Mouse (Mus musculus) forebrain, embryonic 12.5 days (tissue): ENCODE measurements around the gene Kpna7. TPM values are rescaled to one million over a fixed set of nuclear protein-coding genes. Genes with fewer than 3 reads are reported as not detected.

Experiments
- ATAC-seq: fragments of 200-750 bp; cut with Nextera tagmentation; 2 replicates; pipeline ENCODE4 v1.8.0; 2017; ENCODE audit warnings: moderate TSS enrichment; ENCODE audit not compliant: low FRiP score
- H3K27ac ChIP-seq: fragments of 300-500 bp; sonication (generic); 2 replicates; pipeline ENCODE4 v1.5.1; 2016; ENCODE audit warnings: mild to moderate bottlenecking
- H3K27me3 ChIP-seq: fragments of 300-500 bp; sonication (generic); 2 replicates; pipeline ENCODE4 v1.6.1; 2016; ENCODE audit warnings: mild to moderate bottlenecking
- H3K36me3 ChIP-seq: fragments of 300-500 bp; sonication (generic); replicated peaks from 2 replicates; pipeline ENCODE4 v1.6.1; 2016; ENCODE audit warnings: mild to moderate bottlenecking
- H3K4me1 ChIP-seq: fragments of 300-500 bp; sonication (generic); 2 replicates; pipeline ENCODE4 v1.6.1; 2016
- H3K4me2 ChIP-seq: fragments of 300-500 bp; sonication (generic); 2 replicates; pipeline ENCODE4 v1.6.1; 2016; ENCODE audit warnings: mild to moderate bottlenecking, moderate library complexity
- H3K4me3 ChIP-seq: fragments of 300-500 bp; sonication (generic); replicated peaks from 2 replicates; pipeline ENCODE4 v1.5.1; 2016; ENCODE audit warnings: mild to moderate bottlenecking
- H3K9ac ChIP-seq: fragments of 300-500 bp; sonication (generic); 2 replicates; pipeline ENCODE4 v1.6.1; 2016; ENCODE audit warnings: mild to moderate bottlenecking
- H3K9me3 ChIP-seq: fragments of 300-500 bp; sonication (generic); 2 replicates; pipeline ENCODE4 v1.6.1; 2016
- WGBS: fragments of 180-500 bp; shearing (Covaris S2); methylation state at CpG from one replicate; pipeline ENCODE4 v1.1.7; 2016; 5-methylcytosine and 5-hydroxymethylcytosine counted together
- polyA plus RNA-seq: library from polyadenylated mRNA; unstranded; fragments of >200 nt; fragmentation: Nextera tagmentation; extraction: Ambion mirVana; gene quantifications from 2 replicates; pipeline ENCODE4 v1.2.1, GENCODE M21; 2016

Kpna7 gene
- polyA plus RNA-seq, 1 experiment from 2014 or later: not detected

DNA sequence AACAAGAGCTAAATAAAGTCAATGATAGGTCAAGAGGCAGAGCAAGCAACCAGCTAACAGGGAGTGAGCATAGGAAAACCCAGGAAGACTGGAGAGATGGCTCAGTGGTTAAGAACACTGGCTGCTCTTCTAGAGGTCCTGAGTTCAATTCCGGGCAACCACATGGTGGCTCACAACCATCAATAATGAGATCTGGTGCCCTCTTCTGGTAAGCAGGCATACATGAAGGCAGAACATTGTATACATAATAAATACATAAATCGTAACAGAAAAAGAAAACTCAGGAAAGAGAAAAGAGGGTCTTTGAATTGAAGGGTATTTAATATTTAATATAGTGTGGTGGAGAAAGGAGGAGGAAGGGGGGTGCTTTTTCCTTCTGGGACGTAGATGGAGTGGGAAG is 112.6 kb downstream of the Kpna7 start:
- Histone ChIP-seq H3K9ac (no peak overlapping the region), H3K4me3 (no peak overlapping the region), H3K4me1 (peaks cover 5% of the 10 kb centered on the region; the same call in 1 of the 2 replicates), H3K36me3 (no peaks in the 10 kb centered on the region), H3K9me3 (no peaks in the 10 kb centered on the region), H3K27ac (no peak overlapping the region), H3K4me2 (no peak overlapping the region), H3K27me3 (peaks cover 15% of the 10 kb centered on the region)
- WGBS: 91% methylated on average over 3 of the region's 3 CpGs
- no peak for ATAC-seq

DNA sequence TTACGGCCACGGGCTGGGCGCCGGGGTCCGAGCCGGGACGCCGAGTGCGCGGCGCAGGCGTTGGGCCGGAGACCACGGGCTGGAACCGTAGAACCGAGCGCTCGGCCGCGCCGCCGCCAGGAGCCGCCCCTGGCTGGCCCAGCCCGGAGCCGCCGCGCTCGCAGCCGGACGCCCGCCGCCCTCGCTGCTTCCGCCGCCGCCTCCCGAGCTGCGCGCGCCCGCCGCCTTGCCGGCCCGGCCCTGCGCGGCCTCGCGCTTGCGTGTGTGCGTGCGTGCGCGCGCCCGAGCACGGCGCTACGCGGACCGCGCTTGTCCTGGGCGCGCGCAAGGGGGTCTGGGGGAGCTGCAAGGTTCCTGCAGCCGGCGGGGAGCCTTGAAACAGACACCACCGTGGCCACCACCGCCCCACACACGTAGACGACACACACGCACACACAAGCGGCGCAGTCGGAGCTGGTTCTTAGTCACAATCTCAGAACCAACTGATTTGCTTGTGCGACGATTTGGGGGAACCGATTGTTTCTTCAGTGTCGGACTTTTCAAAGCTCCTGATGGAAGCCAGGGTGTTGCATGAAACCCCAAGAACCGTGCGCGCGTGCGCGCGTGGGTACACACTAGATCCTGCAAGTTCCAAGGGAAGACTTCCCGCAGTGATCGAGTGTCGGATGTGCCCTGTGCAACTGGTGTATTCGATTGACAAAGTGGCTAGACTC is 118.0 kb downstream of the Kpna7 start, which contains the start of gene Smurf1:
Smurf1 (minus strand) TSS at position 209 of the 713 bp plus-strand sequence.
- WGBS: under 1% methylated on average over 51 of the region's 89 CpGs
- H3K36me3 ChIP-seq: no peaks in the 10 kb centered on the region
- H3K9ac ChIP-seq: peak within 1 kb of the TSS; percentile 92
- peak within 1 kb of the TSS; percentile 95 for H3K4me3 ChIP-seq
- peak within 1 kb of the TSS; percentile 91 for H3K27ac ChIP-seq
- H3K4me1 ChIP-seq: peaks cover 44% of the 10 kb centered on the region
- ATAC-seq: peak; percentile 75
- peak within 1 kb of the TSS; percentile 75 for H3K4me2 ChIP-seq
- no peaks in the 10 kb centered on the region for H3K9me3 ChIP-seq
- H3K27me3 ChIP-seq: peaks cover 15% of the 10 kb centered on the region

DNA sequence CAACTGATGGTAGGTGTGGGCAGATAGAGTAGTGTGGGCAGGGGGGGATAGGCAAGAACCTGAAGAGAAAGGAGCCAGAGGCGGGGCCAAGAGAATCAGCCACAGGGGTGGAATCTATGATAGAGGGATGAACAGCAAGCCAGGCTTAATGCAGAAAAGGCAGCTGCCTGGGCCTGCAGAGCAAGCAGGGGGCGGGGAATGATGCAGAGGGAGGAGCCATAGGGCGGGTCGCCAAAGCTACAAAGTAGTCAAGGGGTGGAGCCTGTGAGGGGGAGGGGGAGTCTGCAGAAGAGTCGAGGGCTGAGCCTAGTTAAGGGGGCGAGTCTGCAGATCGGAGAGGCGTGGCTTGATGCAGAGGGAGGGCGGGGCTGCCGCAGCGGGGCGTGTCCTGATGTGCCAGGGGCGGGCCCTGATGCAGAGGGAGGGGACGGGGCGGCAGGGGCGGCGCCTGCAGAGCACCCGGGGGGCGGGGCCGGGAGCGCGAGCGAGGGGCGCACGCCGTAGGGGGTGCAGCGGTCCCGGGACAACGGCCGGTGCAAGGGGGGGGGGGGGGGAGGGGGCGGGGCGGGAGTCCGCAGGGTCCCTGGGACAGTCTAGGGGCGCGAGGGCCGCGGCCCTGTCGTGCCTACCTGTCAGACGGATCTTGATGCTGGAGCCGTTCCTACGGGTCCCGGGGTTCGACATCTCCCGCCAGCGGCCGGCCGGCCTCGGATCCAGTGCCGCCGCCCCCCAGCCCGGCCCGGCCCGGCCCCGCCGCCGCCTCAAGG is 118.8 kb downstream of the Kpna7 start:
- Histone ChIP-seq H3K9ac (peak overlapping the region; percentile 92), H3K4me2 (peak overlapping the region; percentile 75), H3K27ac (peak overlapping the region; percentile 91), H3K9me3 (no peaks in the 10 kb centered on the region), H3K4me1 (peaks cover 45% of the 10 kb centered on the region), H3K36me3 (no peaks in the 10 kb centered on the region), H3K27me3 (peaks cover 15% of the 10 kb centered on the region), H3K4me3 (peak overlapping the region; percentile 95)
- WGBS: 2% methylated on average over 14 of the region's 56 CpGs
- peak; percentile 75 for ATAC-seq

DNA sequence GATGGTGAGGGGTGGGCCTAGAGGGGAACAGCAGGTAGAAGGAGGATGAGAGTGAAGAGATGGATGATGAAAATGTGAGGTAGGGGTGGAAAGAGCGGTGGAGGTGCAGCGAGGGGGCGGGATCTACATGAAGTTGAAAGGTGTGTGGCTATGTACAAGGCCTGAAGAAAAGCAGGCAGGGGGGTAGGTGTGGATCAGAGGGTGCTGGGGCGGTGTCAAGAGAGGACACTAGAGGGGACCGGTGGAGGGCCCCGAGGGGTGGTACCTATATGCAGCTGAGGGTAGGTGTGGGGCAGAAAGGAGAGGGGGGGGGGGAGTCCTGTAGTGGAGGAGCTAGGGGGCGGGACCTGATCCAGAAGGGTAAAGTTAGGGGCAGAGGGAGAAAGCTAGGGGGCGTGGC is 119.4 kb downstream of the Kpna7 start:
- peak overlapping the region; percentile 75 for H3K4me2 ChIP-seq
- H3K36me3 ChIP-seq: no peaks in the 10 kb centered on the region
- H3K9me3 ChIP-seq: no peaks in the 10 kb centered on the region
- WGBS: 22% methylated on average over 8 of the region's 8 CpGs
- H3K9ac ChIP-seq: no peak overlapping the region; the same call in 1 of the 2 replicates
- H3K27ac ChIP-seq: 0 out of 2 replicates have a peak overlapping the region, but pooled peaks have one; percentile 91
- peaks cover 45% of the 10 kb centered on the region for H3K4me1 ChIP-seq
- peak overlapping the region; percentile 95 for H3K4me3 ChIP-seq
- peaks cover 15% of the 10 kb centered on the region for H3K27me3 ChIP-seq
- ATAC-seq: peak; percentile 55

DNA sequence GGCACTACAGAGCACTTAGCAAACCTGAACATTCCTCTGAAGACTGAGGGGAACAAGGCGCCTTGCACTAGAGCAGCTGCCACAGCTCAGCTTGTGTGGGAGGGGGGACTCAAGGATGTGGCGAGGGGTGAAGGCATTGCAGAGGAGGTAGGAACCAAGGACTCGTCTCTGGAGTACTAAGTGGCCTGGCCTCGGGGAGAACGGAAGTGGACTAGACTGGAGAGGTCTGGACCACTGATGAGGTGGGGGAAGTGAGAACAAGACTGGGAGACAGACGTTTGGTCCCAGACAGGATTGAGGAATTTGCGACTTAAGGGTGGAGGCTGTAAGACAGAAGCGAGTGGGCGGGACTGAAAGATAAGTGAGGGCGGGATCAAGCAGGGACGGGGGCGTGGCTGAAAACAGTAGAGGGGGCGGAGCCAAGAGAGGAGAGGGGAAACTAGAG is 120.0 kb downstream of the Kpna7 start:
- H3K4me2 ChIP-seq: peak overlapping the region; percentile 75
- peak overlapping the region; percentile 14 for H3K4me3 ChIP-seq
- ATAC-seq: no peak; the same call in 1 of the 2 replicates
- WGBS: 7% methylated on average over 13 of the region's 13 CpGs
- H3K36me3 ChIP-seq: no peaks in the 10 kb centered on the region
- peaks cover 15% of the 10 kb centered on the region for H3K27me3 ChIP-seq
- H3K4me1 ChIP-seq: peaks cover 45% of the 10 kb centered on the region
- H3K9me3 ChIP-seq: no peaks in the 10 kb centered on the region
- peak overlapping the region; percentile 91 for H3K27ac ChIP-seq
- H3K9ac ChIP-seq: no peak overlapping the region; the same call in 1 of the 2 replicates

DNA sequence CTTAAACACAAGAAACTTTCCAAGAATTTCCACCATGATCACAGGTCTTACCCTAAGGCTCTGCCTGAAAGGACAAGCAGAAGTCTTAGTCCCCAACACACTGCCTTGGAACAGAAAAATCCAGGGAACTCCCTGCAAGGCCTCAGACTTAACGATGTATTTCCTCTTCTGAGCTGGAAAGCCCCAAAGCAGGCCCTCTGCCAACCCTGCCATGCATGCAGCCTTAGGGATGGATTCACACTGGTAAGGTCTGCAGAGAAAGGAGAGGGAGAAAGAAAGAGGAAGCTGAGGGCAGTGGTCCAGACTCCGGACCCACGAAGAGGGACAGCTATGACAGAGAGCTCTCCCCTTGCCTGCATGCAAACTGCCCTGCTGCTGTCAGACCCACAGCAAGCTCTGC is 120.4 kb downstream of the Kpna7 start:
- Histone ChIP-seq H3K9me3 (no peaks in the 10 kb centered on the region), H3K27ac (peak overlapping the region; percentile 66), H3K4me1 (peaks cover 45% of the 10 kb centered on the region), H3K9ac (no peak overlapping the region; the same call in 1 of the 2 replicates), H3K4me2 (peak overlapping the region; percentile 75), H3K27me3 (peaks cover 15% of the 10 kb centered on the region), H3K4me3 (peak overlapping the region; percentile 14; the same call in 1 of the 2 replicates), H3K36me3 (no peaks in the 10 kb centered on the region)
- no peak for ATAC-seq
- 71% methylated on average over 3 of the region's 3 CpGs for WGBS

DNA sequence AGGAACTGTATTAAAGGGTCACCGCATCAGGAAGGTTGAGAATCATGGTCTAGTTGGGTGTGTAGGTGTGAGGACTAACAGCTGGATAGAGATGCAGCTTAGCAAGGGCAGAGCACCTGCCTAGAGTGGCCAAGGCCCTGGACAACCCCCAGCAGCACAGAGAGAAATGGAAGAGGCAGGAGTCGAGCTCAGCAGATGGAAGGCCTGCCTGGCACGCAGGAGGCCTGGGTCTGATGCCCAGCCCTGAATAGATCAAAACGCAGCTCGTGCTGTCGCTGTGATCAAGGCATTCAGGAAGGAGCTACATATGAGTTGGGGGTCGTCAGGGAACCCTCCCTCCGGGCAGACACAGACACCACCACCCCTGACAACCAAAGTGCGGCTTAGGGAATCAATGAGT is 125.6 kb downstream of the Kpna7 start:
- no peaks in the 10 kb centered on the region for H3K36me3 ChIP-seq
- H3K4me2 ChIP-seq: no peak overlapping the region
- H3K4me3 ChIP-seq: no peak overlapping the region
- H3K9me3 ChIP-seq: no peaks in the 10 kb centered on the region
- 86% methylated on average over 9 of the region's 9 CpGs for WGBS
- H3K27ac ChIP-seq: no peak overlapping the region
- peaks cover 23% of the 10 kb centered on the region for H3K4me1 ChIP-seq
- ATAC-seq: no peak
- no peaks in the 10 kb centered on the region for H3K27me3 ChIP-seq
- no peak overlapping the region for H3K9ac ChIP-seq

DNA sequence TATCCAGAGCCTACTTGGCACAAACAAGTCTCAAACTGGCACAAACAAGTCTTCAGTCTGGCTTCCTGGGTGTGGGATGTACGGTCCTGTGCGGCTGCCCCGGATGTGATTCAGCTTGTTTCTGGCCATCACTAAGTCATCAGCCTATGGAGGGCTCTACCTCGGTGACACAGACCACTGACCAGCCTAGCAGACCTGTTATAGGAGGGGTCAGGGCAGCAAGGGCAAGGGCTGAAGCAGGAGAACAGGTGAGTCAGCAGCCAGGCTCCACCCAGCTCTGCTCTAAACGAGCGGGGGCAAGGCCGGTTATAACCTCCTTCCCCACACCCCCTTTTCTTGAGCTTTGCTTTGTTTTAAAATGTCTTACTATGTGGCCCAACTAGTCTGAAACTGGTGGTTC is 129.4 kb downstream of the Kpna7 start:
- Histone ChIP-seq H3K9me3 (no peaks in the 10 kb centered on the region), H3K4me2 (no peak overlapping the region), H3K4me1 (peaks cover 7% of the 10 kb centered on the region), H3K36me3 (no peaks in the 10 kb centered on the region), H3K4me3 (no peak overlapping the region), H3K9ac (no peak overlapping the region), H3K27ac (no peak overlapping the region), H3K27me3 (no peaks in the 10 kb centered on the region)
- ATAC-seq: no peak
- WGBS: 92% methylated on average over 7 of the region's 7 CpGs

DNA sequence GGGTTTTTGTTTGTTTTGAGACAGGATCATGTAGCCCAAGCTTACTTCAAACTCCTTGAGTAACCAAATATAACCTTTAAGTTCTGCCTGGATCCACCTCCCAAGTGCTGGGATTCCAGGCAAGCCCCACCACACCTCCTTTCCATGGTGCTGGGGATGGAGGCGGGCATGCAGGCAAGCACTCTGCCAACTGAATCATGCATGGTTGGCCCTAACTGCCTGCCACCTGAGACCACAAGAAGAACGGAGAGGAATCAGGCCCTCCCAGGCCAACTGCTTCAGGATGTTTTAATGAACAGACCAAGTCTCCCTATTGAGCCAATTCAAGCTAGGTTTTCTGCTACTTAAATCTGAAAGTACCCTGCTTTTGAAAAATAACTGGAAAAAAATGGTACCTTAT is 131.2 kb downstream of the Kpna7 start:
- Histone ChIP-seq H3K9ac (no peak overlapping the region), H3K4me2 (no peak overlapping the region), H3K27ac (no peak overlapping the region), H3K4me3 (no peak overlapping the region), H3K36me3 (no peaks in the 10 kb centered on the region), H3K4me1 (peaks cover 12% of the 10 kb centered on the region), H3K27me3 (no peaks in the 10 kb centered on the region), H3K9me3 (no peaks in the 10 kb centered on the region)
- ATAC-seq: no peak
- WGBS: 79% methylated on average over 2 of the region's 2 CpGs

DNA sequence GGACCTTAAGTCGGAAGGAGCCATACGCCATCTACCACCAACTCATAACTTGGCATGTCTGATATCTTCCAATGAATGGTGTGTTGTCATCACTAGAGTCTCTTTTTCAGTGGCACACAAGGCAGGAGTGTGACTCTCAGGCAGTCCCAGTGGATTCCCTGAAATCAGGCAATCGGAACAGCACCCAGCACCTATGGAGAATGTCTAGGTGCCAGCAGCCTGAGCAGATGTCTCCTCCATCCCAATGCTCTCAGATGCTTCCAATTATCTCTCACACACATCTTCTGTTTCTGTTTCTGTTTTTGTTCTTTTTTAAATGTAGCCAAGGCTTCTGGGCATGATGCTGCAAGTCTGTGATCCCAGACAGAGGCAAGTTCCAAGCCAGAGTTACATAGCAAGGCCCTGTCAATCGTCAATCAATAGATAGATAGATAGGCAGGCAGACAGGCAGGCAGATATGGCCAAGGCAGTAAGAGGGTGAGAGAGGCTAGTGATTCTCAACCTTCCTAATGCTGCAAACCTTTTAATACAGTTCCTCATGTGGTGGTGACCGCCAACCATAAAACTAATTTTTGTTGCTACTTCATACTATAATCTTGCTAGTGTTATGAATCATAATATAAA is 133.3 kb downstream of the Kpna7 start:
- Histone ChIP-seq H3K9me3 (no peaks in the 10 kb centered on the region), H3K27ac (no peak overlapping the region), H3K4me2 (no peak overlapping the region), H3K4me1 (peaks cover 17% of the 10 kb centered on the region), H3K4me3 (no peak overlapping the region), H3K27me3 (no peaks in the 10 kb centered on the region), H3K9ac (no peak overlapping the region), H3K36me3 (no peaks in the 10 kb centered on the region)
- no peak for ATAC-seq
- WGBS: 91% methylated on average over 5 of the region's 5 CpGs

DNA sequence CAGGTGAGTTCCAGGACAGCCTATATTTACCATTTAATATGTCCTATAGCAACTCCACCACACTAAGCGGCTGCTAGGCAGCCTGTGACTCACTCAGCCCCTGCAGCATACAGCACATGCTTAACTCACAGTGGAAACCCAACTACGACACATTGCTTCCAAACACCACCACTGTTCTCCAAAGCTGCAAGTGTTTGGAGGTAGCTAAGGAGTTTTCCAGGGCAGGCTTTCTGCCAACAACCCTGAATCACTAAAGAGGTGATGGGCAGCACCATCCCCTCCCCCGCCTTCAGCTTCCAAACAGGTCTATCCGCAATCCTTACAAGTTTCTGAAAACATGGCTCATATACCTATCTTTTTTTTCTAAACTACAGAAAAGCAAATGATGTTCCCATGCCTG is 134.0 kb downstream of the Kpna7 start:
- Histone ChIP-seq H3K4me1 (peaks cover 20% of the 10 kb centered on the region), H3K4me3 (no peak overlapping the region), H3K27me3 (no peaks in the 10 kb centered on the region), H3K36me3 (no peaks in the 10 kb centered on the region), H3K27ac (no peak overlapping the region), H3K9ac (no peak overlapping the region), H3K4me2 (no peak overlapping the region), H3K9me3 (no peaks in the 10 kb centered on the region)
- 83% methylated on average over 4 of the region's 4 CpGs for WGBS
- no peak for ATAC-seq

DNA sequence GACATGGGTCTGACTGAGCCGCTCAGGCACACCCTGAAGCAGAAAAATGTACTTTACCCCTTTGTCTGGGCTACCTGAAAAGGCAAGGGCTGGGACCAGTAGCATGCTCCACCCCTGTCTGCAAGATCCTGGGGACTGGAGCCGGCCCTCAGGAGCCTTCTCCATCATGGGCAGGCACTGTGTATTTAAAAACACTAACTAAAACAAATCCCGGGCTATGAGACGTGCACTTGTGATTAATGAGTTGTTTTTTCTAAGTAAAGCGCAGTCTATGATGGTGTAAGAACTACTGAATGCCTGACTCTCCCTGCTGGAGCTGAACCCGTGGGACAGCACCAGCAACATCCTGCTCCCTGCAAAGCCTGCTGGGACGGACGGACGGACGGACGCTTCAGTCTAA is 135.4 kb downstream of the Kpna7 start:
- Histone ChIP-seq H3K27ac (no peak overlapping the region), H3K4me2 (no peak overlapping the region), H3K9me3 (no peaks in the 10 kb centered on the region), H3K27me3 (no peaks in the 10 kb centered on the region), H3K4me3 (no peak overlapping the region), H3K9ac (no peak overlapping the region), H3K4me1 (peaks cover 15% of the 10 kb centered on the region), H3K36me3 (no peaks in the 10 kb centered on the region)
- 82% methylated on average over 11 of the region's 11 CpGs for WGBS
- ATAC-seq: no peak
